Mouse (Mus musculus) lung, postnatal 10 days (tissue): Measurements from ENCODE around the gene Actr1a.

Experiments
- DNase-seq: peaks from one replicate; pipeline ENCODE4 v3.0.0; 2021

The Actr1a gene

DNA sequence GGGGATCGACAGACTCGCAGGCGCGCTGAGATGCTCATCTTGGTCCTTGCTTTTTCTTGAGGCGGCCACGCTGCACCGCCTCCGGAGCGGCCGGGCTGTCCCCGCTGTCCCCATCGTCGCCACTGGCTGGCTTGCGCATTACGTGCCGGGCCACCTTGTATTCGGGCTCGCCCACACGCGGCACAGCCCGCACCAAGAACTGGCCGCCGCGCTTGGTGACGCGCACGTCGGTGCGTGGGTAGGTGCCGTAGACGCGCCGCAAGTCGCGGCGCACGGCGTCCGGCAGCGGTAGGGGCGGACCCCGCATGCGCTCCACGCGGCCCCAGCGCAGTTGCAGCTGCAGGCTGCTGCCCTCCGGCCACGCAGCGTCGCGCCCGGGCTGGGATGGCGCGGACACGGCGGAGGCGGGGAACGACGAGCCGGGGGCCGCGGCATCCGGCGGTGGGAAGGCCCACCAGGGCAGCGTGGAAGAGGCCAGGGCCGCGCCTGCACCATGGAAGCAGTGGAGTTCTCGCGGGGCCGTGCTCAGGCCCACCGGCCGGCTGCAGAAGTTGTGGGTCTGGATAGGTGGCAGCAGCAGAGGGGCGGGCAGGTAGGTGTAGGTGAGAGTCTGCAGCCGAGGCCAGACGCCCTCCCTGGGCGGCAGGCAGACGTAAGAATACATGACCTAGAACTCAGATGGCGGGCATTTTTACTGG is 46.6 kb downstream of the Actr1a start:
- DNase-seq, result peak; percentile 79

DNA sequence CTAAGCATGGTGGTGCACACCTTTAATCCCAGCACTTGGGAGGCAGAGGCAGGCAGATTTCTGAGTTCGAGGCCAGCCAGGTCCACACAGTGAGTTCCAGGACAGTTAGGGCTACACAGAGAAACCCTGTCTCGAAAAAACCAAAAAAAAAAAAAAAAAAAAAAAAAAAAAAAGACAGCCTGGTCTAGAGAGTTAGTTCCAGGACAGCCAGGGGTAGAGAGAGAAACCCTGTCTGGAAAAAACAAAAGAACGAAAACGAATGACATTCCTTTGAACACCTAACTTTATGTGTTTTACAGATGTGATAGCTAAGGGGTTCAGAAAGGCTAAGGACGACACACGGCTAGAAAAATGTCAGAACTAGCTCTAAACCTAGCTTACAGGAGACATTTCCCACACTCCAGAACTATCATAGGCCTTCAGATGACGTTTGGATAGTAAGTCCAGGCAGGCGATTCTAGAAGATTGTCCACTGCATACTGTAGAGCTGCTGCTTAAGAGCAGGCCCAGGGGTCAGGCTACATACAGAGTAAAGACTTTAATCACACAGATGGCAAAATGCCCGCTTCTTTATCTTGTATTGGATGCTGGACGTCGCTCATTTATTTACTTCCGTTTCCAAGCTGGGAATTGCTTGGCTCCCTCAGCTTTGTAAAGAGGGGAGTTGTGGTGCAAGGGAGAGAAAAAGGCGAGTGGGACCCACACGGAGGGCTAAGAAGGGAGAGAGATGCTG is 47.4 kb downstream of the Actr1a start:
- DNase-seq, result no peak

DNA sequence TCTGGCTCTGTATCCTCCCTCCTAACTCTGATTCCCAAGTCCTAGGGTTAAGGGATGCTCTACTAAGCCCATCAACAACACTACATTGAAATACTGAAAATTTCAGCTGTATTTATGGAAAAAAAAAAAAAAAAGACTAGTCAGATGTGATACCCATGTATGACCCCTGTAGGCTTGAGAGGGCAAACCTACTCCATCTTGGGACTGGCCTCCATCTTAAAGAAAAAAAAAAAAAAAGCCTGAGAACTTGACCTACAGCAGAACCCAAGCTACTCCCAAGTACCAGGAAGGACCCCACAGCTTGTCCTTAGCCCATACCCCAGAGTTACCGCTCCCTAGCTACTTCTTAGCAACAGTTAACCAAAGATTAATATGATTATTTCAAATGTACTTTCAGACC is 48.4 kb downstream of the Actr1a start:
- no peak for DNase-seq

DNA sequence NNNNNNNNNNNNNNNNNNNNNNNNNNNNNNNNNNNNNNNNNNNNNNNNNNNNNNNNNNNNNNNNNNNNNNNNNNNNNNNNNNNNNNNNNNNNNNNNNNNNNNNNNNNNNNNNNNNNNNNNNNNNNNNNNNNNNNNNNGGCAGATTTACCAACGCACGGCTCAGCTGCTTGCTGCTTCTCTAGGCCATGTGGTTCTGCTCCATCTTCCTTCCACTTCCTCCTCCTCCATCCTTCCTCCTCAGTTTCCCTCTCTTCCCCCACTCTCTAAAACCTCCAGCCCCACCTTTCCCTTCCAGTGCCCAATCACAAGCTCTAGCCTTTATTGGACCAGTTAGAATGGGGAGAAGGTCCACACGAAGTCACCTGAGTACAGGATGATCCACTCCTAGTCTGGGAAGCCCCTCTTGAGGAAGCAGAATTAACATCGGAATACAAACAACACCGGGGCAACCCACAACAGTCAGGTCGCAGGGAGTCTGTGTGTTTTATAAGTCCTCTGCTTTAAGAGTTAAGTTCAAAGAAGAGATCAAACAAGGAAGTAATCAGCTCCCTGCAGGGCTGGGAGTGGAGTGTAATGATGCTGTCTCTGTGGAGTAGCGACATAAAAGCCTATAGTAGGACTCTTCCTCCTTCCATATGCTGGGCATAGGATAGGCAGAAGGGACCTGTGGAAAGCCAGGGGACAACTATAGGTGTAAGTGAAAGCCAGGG is 50.7 kb downstream of the Actr1a start:
- DNase-seq, result no peak

DNA sequence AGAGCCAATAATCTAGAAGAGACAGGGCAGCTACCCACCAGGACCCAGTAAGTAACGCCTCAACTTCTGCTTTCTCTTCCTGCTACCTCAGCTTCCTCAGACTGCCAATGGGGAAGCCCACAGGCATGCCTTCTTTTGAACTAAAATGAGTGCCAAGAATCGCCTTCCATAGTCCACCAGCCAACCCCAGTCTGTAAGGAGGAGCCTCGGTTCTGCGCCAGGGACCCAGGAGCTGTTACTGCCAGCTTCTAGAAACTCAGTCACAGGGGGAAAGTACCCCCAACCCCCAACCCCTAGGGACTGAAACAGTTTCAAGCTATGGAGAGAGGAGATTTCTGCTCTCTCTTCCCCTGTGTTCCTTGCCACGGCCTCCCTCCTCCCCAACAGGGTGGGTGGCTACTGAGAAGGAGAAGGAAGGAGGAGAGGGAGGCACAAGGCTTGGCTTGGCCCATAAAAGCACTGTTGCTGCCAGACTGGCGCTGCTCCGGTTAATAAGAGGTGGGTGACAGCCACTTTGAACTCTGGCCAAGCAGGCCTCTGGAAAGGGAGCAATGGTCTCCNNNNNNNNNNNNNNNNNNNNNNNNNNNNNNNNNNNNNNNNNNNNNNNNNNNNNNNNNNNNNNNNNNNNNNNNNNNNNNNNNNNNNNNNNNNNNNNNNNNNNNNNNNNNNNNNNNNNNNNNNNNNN is 56.1 kb downstream of the Actr1a start:
- peak; percentile 80 for DNase-seq

DNA sequence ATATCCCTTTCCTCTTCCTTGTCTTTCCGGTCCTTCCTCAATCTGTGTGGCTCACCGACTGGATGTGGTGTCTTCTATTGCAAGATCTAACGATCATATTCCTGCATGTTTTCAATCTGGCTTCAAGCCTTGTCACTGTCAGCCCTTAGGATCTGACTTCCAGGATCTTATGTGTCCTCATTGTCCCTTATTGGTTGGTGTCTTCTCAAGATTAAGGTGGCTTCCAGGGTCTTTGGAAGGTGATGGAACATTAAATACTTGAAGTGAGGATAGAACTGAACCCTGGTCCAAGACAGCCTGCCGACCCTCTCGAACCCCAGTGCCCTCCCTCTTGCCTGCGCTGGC is 56.6 kb downstream of the Actr1a start:
- DNase-seq, result no peak

DNA sequence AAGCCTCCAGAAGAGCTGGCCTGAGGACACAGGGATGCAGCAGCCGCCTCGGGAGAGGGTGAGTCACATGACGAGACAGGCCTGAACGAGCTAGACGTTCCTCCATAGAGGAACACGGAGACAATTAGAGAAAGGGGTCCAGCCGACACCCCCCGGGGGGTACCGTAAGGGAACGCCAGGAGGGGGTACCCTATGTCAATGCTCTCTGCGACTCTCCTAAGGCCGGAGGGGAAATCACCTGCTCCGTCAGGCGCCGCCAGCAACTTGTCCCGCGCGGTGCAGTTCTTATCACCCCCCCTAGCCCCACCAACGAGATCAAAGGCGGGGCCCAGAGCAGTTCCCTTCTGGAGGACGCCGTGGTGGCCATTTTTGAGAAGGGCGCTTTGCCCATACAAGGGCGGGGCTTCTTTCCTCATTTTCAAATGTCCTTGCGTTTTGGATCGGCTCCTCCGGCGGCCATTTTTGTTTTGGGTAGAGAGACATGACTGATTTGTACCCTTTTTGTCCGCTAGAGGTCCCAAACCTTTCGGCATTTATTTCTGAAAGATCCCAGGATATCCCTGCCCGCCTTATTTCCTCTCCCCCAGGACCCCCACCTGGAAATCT is 57.1 kb downstream of the Actr1a start, which contains the start of gene Cuedc2:
TSS of gene Cuedc2 (minus strand) at position 372 of the 606 bp plus-strand sequence.
- DNase-seq, result peak; percentile 98

DNA sequence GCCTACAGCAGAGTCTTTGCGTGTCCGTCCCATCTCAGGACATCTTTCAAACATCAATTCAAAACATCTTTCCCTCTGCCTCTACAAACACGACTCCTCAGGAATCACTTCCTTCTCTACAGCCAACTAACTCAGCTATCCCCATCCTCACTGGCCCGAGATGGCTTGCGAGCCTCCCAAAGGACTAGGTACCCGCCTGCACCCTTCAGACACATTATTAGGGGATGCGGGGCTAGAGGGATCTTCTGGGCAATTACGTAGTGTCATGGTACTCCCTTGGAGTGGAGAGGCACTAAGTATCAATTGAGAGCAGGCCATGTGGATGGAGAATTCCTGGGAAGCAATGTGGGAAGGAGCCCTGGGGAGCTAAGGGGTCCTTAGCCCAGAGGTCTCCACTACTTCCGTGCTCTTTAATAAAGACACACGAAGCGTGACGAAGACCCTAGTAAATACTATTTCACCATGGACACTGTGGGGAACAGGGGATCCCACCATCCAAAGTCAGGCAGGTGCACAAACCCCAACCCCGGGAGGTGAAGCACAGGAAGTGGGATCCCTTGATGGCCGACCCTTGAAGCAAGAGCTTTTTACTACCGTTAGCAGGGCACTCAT is 57.7 kb downstream of the Actr1a start:
- no peak for DNase-seq

DNA sequence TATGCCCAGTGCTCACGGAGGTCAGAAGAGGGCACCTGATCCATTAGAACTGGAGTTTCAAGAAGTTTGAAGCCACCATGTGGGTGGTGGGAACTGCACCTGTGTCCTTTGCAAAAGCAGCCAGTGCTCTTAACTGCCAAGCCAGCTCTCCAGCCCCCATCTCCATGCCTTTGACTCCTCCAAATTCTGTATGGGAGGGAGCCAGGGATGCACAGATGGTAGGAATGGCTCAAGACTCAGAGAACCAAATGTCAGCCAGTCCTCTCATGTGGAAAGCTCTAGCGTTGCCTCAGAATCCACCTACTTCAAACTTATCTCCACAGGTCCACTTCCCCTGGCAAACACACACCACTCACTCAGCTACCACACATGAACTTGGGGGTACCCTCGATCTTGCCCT is 61.6 kb downstream of the Actr1a start:
- no peak for DNase-seq

DNA sequence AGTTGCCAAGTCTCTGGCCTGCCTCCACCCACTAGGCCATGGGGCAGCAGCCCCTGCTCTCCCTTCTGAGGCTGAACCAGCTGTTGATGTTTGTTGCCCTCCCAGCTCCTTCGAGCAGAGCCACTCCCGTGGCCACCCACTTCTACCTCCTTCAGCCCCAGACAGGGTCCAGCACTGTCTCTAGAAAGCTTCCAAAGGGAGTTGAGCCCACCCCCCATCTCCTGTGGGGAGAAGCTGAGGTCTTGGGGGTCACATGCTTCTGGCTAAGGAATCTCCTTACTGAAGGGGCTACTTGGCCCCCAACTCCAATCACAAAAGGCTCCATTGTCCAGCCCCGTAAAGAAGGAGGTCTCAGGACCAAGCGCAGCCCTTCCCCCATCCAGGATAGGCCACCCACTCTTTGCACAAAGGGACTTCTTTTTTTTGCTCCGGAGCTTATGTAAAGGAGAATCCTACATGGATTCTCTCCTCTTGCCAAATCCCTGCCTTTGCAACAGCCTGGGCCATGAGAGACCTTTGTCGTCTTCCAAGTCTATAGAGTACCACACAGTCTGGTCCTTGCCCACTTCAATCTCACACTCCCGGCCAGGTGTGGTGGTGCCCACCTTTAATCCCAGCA is 62.7 kb downstream of the Actr1a start:
- DNase-seq, result no peak

DNA sequence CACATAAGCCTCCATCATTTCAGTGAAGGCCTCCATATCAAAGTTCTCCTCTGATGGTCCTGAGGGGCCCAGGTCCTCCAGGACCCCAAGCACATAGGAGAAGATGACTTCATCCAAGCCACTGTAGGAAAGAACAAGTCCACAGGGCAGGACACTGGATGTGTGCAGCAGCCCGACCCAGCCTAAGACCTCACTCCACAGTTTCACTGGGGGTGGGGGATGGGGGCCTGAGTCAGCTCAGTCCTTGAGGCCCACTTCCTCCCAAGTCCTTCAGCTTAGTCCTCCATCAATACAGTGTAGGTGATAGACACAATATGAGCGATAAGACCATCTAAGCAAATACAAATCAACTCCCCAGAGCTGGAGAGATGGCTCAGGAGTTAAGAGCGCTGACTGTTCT is 63.6 kb downstream of the Actr1a start:
- no peak for DNase-seq

DNA sequence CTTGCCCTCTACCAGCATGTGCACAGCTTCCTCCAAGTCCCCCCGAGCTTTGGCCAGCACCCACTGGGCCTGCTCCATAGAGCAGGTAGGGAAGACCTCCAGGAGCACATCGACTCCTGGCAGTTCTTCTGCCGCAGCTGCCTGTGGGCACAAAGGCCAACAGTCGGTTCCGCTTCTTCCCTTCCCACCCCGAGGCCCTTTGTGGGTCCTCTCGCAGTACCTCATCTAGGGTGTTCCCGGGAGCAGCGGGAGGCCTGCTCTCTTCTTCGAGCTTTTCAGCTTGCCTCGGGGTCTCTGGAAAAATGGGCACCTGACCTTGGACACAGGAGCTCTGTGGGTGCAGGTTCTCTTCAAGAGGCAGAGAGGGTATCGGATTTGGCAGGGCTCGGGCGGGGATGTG is 64.2 kb downstream of the Actr1a start:
- no peak for DNase-seq

DNA sequence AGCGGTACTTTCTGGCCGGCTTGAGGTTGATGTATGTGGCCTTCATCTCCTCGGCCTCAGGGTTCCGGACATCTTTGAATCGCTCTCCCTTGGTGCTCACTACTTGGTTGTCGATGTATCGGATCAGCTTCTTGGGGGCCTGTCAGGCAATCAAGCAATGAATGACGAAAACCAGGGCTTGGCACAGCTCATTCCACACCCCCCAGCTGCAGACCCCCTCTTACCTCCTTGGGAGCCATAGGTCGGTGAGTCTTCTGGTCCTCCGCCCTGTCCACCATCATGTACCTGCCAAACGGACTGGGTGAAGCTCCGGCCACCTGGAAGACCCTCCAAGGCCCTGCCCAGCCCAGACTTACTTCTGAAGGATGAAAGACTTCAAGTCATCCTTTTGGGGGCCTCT is 64.9 kb downstream of the Actr1a start:
- no peak for DNase-seq

DNA sequence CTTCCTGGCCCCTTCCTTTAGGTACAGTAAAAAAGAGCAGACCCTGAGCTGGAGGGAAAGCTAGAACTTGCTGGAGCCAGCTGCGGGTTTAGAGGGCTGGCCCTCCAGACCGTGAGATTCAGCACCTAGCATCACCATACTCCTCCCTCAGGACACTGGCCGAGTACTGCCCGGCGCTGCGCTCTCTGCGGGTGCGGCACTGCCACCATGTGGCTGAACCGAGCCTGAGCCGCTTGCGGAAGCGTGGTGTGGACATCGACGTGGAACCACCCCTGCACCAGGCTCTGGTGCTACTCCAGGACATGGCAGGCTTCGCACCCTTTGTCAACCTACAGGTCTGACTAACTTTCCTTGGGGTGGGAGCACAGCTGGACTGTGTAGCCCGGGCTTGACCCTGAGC is 65.6 kb downstream of the Actr1a start:
- peak; percentile 92 for DNase-seq

DNA sequence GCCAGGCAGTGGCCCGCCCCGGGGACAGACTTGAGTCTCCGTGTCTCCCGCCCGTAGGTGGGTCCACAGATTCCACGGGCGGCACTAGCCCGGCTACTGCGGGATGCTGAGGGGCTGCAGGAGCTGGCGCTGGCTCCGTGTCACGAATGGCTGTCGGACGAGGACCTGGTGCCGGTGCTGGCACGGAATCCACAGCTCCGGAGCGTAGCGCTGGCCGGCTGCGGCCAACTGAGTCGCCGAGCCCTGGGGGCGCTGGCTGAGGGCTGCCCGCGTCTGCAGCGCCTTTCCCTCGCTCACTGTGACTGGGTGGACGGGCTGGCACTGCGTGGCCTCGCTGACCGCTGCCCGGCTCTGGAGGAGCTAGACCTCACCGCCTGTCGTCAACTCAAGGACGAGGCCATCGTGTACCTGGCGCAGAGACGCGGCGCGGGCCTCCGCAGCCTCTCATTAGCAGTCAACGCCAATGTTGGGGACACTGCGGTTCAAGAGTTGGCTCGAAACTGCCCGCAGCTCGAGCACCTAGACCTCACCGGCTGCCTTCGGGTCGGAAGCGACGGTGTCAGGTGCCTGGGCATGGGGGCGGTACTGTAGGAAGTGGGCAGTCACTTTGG is 66.4 kb downstream of the Actr1a start:
- DNase-seq, result no peak

DNA sequence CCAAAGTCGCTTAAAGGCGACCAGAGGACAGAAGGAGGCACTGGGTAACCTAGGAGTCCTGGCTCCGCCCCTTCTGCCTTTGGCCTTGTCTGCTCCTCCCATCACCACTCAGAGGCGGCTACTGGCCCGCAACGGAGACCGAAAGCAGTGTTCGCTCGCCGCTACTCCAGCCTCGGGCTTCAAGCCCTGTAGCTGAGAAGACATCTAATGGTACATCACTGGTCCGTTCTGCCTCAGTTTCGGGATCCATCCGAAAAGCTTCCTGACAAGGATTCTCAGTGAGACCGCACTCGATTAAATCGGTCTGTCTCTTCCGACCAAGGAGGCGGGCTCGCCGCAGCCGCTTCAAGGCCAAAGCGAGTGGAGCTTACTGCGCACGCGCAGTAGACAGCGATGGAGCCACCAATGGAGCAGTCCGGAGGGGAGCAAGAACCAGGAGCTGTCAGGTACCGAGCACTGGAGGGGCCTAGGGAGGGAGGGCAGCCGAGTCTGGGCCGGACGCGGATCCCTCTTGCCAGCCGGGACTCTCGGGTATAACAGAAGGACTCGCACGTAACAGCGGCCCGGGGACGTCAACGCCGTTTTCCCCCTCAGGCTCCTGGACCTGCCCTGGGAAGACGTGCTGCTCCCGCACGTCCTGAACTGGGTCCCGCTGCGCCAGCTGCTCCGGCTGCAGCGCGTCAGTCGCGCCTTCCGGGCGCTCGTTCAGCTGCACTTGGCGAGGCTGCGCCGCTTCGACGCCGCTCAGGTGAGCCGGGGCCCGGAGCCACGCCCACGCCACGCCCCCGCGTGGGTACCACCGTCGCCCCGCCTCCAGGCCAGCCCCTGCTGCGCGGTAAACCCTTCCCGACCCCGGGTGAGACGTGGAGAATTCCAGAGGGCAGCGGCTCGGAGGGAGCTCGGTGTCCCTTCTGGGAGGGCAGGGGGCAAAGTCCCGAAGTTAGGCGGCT is 67.2 kb downstream of the Actr1a start, which contains the start of gene Fbxl15:
TSS of gene Fbxl15 (plus strand) at position 104 of the 950 bp plus-strand sequence.
- DNase-seq, result peak; percentile 96

DNA sequence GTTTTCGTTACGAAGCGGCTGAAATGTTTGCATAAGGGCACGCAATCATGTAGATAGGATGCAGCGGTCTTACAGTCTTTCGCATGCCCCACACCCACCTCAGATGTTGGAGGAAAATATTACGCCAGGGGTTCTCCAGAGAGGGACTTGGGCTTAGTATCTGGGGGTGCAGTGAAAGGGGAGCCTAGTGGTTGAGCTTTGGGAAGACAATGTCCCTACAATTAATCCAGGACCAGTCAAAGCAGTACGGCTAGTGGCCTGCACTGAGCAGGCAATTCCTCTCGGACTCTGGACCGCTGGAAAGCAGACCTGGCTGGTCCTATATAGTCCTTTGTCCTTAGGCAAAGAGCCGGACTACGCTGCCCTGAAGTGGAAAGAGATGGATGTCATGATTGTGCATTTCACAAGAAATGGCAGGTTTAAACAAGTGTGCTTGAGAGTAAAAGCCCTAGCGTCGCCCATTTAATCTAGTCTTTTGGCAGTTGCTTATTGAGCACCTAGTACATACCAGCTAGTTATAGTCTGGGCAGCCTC is 68.0 kb downstream of the Actr1a start:
- DNase-seq, result no peak
